Mouse (Mus musculus) C2C12 (cell line): ENCODE results near the gene Igfbp5.

Source experiments
- CTCF ChIP-seq: IDR thresholded peaks from one replicate; pipeline ENCODE4 v1.5.1; 2011; ENCODE audit not compliant: control insufficient read depth, insufficient read depth, insufficient read length
- USF1 ChIP-seq: IDR thresholded peaks from one replicate; pipeline ENCODE4 v1.6.1; 2011; ENCODE audit warnings: low read depth, mild to moderate bottlenecking, control low read depth, moderate library complexity

DNA sequence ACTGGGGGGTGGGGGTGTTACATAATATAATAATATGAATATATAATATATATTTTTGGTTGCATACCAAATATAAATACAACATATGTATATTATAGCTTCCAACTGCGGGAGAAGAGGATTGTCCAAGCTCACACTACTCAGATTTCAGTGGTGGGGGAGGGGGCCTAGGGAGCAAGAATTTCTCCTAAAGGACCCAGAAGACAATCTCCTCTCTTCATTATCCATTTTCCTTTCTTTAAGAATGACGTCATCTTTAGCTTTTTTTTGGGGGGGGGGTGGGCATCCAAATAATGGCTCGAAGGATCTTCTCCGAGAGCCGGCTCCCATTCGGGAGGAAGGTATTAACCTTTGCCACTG lies 3.4 kb downstream of the Igfbp5 start:
- TF ChIP-seq CTCF (no peak), USF1 (no peak)
